Mouse (Mus musculus) ES-Bruce4 (cell line): Measurements from ENCODE around the gene Tenm4. TPM values are rescaled to one million over a fixed set of nuclear protein-coding genes. Genes with fewer than 3 reads are reported as not detected.

Experiments used
- H3K27ac ChIP-seq: 2 replicates; pipeline ENCODE4 v1.5.1; 2012; ENCODE audit warnings: low read length, inconsistent platforms; ENCODE audit not compliant: insufficient read depth
- H3K27me3 ChIP-seq: 2 replicates; pipeline ENCODE4 v1.6.1; 2012; ENCODE audit warnings: mild to moderate bottlenecking, low read length, inconsistent platforms; ENCODE audit not compliant: control insufficient read depth, poor library complexity, insufficient read depth, severe bottlenecking
- H3K36me3 ChIP-seq: 2 replicates; pipeline ENCODE4 v1.6.1; 2012; ENCODE audit warnings: inconsistent platforms, mild to moderate bottlenecking, low read length, moderate library complexity; ENCODE audit not compliant: control insufficient read depth, poor library complexity, insufficient read depth, severe bottlenecking
- H3K4me1 ChIP-seq: one replicate; pipeline ENCODE4 v1.8.1; 2011; ENCODE audit warnings: low read length; ENCODE audit not compliant: control insufficient read depth, insufficient read depth
- H3K4me3 ChIP-seq: 2 replicates; pipeline ENCODE4 v1.5.1; 2011; ENCODE audit warnings: low read depth, mild to moderate bottlenecking, low read length
- H3K9ac ChIP-seq: 2 replicates; pipeline ENCODE4 v1.6.1; 2012; ENCODE audit warnings: low read depth, mild to moderate bottlenecking, inconsistent platforms; ENCODE audit not compliant: poor library complexity, severe bottlenecking
- H3K9me3 ChIP-seq: replicated peaks from 2 replicates; pipeline ENCODE4 v1.6.1; 2012; ENCODE audit warnings: mild to moderate bottlenecking, low read length, inconsistent platforms; ENCODE audit not compliant: control insufficient read depth, poor library complexity, insufficient read depth, severe bottlenecking
- CTCF ChIP-seq: IDR thresholded peaks from one replicate; pipeline ENCODE4 v1.8.1; 2011; ENCODE audit warnings: low read depth, low read length
- EP300 ChIP-seq: IDR thresholded peaks from 2 replicates; pipeline ENCODE4 v1.6.1; 2011; ENCODE audit warnings: low read depth, low read length; ENCODE audit not compliant: insufficient read depth
- POLR2A ChIP-seq: IDR thresholded peaks from one replicate; pipeline ENCODE4 v1.8.1; 2011; ENCODE audit warnings: low read length; ENCODE audit not compliant: insufficient read depth
- polyA plus RNA-seq: library from polyadenylated mRNA; stranded (reverse); fragments of >200 nt; gene quantifications from 2 replicates; pipeline ENCODE4 v1.2.4, GENCODE M21; 2011; ENCODE audit warnings: low read depth; ENCODE audit not compliant: missing spikeins, insufficient read depth, insufficient read length

Tenm4 gene
- polyA plus RNA-seq, 1 experiment: 4.8 TPM

GRCm38 (mm10) chr7:96661352-96662169, 490.5 kb downstream of the Tenm4 start:
- H3K4me1 ChIP-seq: no peaks in the 10 kb centered on the region
- H3K9ac ChIP-seq: no peak overlapping the region
- H3K27ac ChIP-seq: no peak overlapping the region
- TF ChIP-seq POLR2A (no peak), CTCF (no peak), EP300 (no peak)
- H3K27me3 ChIP-seq: no peaks in the 10 kb centered on the region
- no peaks in the 10 kb centered on the region for H3K9me3 ChIP-seq
- no peaks in the 10 kb centered on the region for H3K36me3 ChIP-seq
- no peak overlapping the region for H3K4me3 ChIP-seq

DNA sequence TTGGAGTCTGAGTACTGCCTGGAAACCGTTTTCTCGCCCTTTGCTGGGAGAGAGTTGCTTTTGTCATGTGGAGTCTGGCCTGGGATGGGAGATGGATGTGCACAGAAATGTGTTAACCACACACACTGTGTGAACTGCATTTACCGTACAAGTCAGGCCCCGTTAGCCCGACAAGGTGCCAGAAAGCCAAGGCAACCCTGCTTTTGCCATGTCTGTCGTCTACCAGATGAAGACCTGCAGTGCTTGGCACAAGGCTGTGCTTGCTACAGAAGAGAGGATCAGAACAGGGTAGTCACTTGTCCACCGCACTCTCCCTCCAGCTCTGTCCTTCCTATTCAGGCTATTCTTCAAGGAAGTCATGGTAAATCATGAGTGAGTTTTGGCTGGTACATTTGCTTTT, 492.3 kb downstream of the Tenm4 start:
- Histone ChIP-seq H3K27me3 (no peaks in the 10 kb centered on the region), H3K27ac (no peak overlapping the region)

GRCm38 (mm10) chr7:96666366-96666896, 495.4 kb downstream of the Tenm4 start:
- H3K9ac ChIP-seq: no peak overlapping the region
- TF ChIP-seq POLR2A: no peak
- TF ChIP-seq EP300: no peak
- no peak for TF ChIP-seq CTCF
- H3K27me3 ChIP-seq: no peaks in the 10 kb centered on the region
- H3K27ac ChIP-seq: no peak overlapping the region
- H3K36me3 ChIP-seq: no peaks in the 10 kb centered on the region
- H3K9me3 ChIP-seq: no peaks in the 10 kb centered on the region
- no peak overlapping the region for H3K4me3 ChIP-seq
- no peaks in the 10 kb centered on the region for H3K4me1 ChIP-seq

More for the DNA sequence above, 492.3 kb downstream of the Tenm4 start:
- Histone ChIP-seq H3K4me3 (no peak overlapping the region), H3K4me1 (no peaks in the 10 kb centered on the region), H3K9me3 (no peaks in the 10 kb centered on the region), H3K9ac (no peak overlapping the region), H3K36me3 (no peaks in the 10 kb centered on the region)
- TF ChIP-seq POLR2A (no peak), EP300 (no peak), CTCF (no peak)

- TF ChIP-seq EP300: no peak
- no peak for TF ChIP-seq POLR2A
- no peak for TF ChIP-seq CTCF
- H3K4me3 ChIP-seq: no peak overlapping the region
- H3K9me3 ChIP-seq: no peaks in the 10 kb centered on the region
- no peak overlapping the region for H3K9ac ChIP-seq
- H3K27me3 ChIP-seq: no peaks in the 10 kb centered on the region
- no peaks in the 10 kb centered on the region for H3K36me3 ChIP-seq
- no peak overlapping the region for H3K27ac ChIP-seq
- no peaks in the 10 kb centered on the region for H3K4me1 ChIP-seq
These were observed 496.6 kb downstream of the Tenm4 start for GRCm38 (mm10) chr7:96667688-96668087.

- Histone ChIP-seq H3K27ac (no peak overlapping the region), H3K9ac (no peak overlapping the region), H3K4me1 (peaks cover 2% of the 10 kb centered on the region), H3K4me3 (no peak overlapping the region), H3K27me3 (no peaks in the 10 kb centered on the region), H3K36me3 (no peaks in the 10 kb centered on the region), H3K9me3 (no peaks in the 10 kb centered on the region)
- TF ChIP-seq POLR2A (no peak), CTCF (no peak), EP300 (no peak)
These were observed 499.0 kb downstream of the Tenm4 start for GRCm38 (mm10) chr7:96670095-96670494.

DNA sequence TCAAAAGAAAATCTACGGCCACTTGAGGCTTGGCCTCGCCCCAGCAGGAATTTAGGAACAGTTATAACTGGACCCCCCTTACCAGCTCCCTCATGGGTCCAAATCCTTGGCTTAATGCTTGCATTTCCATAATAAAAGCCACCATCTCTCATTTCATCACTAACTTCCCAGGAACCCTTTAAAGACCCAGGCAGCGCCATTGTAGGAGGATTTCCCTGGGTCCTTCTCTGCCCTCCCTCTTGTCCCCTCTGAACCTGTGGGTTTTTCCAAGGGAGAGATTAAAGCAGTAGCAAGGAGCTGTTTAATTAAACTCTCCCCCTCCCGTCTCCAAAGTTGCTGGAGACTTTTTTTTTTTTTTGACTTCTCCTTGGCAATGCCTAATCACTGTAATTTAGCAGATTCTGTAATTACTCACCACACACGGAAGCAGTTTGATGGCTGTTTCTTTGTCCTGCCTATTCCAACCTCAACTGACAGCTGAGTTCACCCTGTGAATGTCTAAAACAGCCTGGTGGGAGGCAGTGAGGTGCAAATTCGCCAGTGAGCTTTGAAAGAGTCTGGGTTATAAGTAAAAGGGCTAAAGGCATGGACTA, 501.4 kb downstream of the Tenm4 start:
- H3K27me3 ChIP-seq: no peaks in the 10 kb centered on the region
- no peaks in the 10 kb centered on the region; the same call in 1 of the 2 replicates for H3K9me3 ChIP-seq
- H3K4me3 ChIP-seq: no peak overlapping the region
- peaks cover 2% of the 10 kb centered on the region for H3K4me1 ChIP-seq
- H3K9ac ChIP-seq: no peak overlapping the region
- TF ChIP-seq POLR2A (no peak), CTCF (no peak), EP300 (no peak)
- H3K27ac ChIP-seq: no peak overlapping the region
- no peaks in the 10 kb centered on the region for H3K36me3 ChIP-seq
